In genomic region chr12:79735882-79736281, GRCm38 (mm10) we compare ENCODE assay signal across 17 mouse cellular contexts.
DNase-seq lines count a peak whose midpoint lies in the region; ATAC-seq and TF ChIP-seq lines count a peak whose summit lies in the region.
"Had no signal": no experiment of that assay in that cellular context is flagged by ENCODE, and none has a peak within 500 bp of the region (broad histone marks: within the 10 kb centered on the region; RNA-seq: fewer than 3 reads in every experiment).

No protein-coding gene starts in this region.

- H3K4me3 ChIP-seq in heart, adult 2 months, result no peak overlapping the region
- no peak overlapping the region for H3K4me3 ChIP-seq in heart, embryonic 10.5 days
- no peak overlapping the region for H3K4me3 ChIP-seq in kidney, embryonic 14.5 days (ENCODE audit: low read length)
- no peak overlapping the region for H3K4me3 ChIP-seq in neural tube, embryonic 13.5 days
- H3K4me3 ChIP-seq: left cerebral cortex, adult 2 months; midbrain, embryonic 15.5 days had no signal

- H3K27me3 ChIP-seq in heart, adult 2 months (ENCODE audit: control insufficient read depth, insufficient read depth, low read length), result no peaks in the 10 kb centered on the region
- H3K27me3 ChIP-seq in heart, embryonic 10.5 days (ENCODE audit: insufficient read depth, poor library complexity, severe bottlenecking), result no peaks in the 10 kb centered on the region
- no peaks in the 10 kb centered on the region for H3K27me3 ChIP-seq in kidney, embryonic 14.5 days (ENCODE audit: control insufficient read depth, insufficient read depth, low read length)
- H3K27me3 ChIP-seq in neural tube, embryonic 13.5 days, result no peaks in the 10 kb centered on the region
- H3K27me3 ChIP-seq: midbrain, embryonic 15.5 days had no signal

- H3K9ac ChIP-seq in heart, adult 2 months (ENCODE audit: low read depth, low read length), result no peak overlapping the region
- H3K9ac ChIP-seq in kidney, embryonic 14.5 days (ENCODE audit: low read depth, low read length), result no peak overlapping the region
- H3K9ac ChIP-seq in neural tube, embryonic 13.5 days, result no peak overlapping the region
- H3K9ac ChIP-seq: hindbrain, embryonic 14.5 days; midbrain, embryonic 15.5 days had no signal

- H3K79me2 ChIP-seq in heart, adult 2 months (replicated peaks; ENCODE audit: control insufficient read depth, insufficient read depth, low read length), result no peaks in the 10 kb centered on the region

- TF ChIP-seq POLR2A in heart, adult 2 months (IDR thresholded peaks at IDR 0.05; ENCODE audit: insufficient read depth, low read depth, low read length), result no peak

- H3K4me1 ChIP-seq in heart, adult 2 months (ENCODE audit: control insufficient read depth, insufficient read depth, low read length), result peaks cover 4% of the 10 kb centered on the region
- peaks cover 3% of the 10 kb centered on the region; the same call in 1 of the 2 replicates for H3K4me1 ChIP-seq in heart, embryonic 10.5 days
- peaks cover 3% of the 10 kb centered on the region for H3K4me1 ChIP-seq in kidney, embryonic 14.5 days (ENCODE audit: control insufficient read depth, insufficient read depth, low read length)
- peaks cover 21% of the 10 kb centered on the region for H3K4me1 ChIP-seq in neural tube, embryonic 13.5 days (replicated peaks)
- H3K4me1 ChIP-seq: midbrain, embryonic 15.5 days had no signal

- no peak for TF ChIP-seq EP300 in heart, adult 2 months (IDR thresholded peaks at IDR 0.05; ENCODE audit: insufficient read depth, low read depth, low read length)

- H3K36me3 ChIP-seq in heart, adult 2 months (ENCODE audit: control insufficient read depth, insufficient read depth, low read length), result no peaks in the 10 kb centered on the region
- H3K36me3 ChIP-seq in heart, embryonic 10.5 days, result no peaks in the 10 kb centered on the region
- no peaks in the 10 kb centered on the region for H3K36me3 ChIP-seq in kidney, embryonic 14.5 days (ENCODE audit: control insufficient read depth, insufficient read depth, low read length)
- H3K36me3 ChIP-seq in neural tube, embryonic 13.5 days, result no peaks in the 10 kb centered on the region
- H3K36me3 ChIP-seq: midbrain, embryonic 15.5 days had no signal

- WGBS in heart, adult 2 months, result 61% methylated on average over 4 of the region's 4 CpGs
- WGBS in heart, embryonic 10.5 days, result 84% methylated on average over 4 of the region's 4 CpGs
- WGBS in kidney, embryonic 14.5 days, result 61% methylated on average over 4 of the region's 4 CpGs
- 80% methylated on average over 4 of the region's 4 CpGs for WGBS in neural tube, embryonic 13.5 days

- intact Hi-C loops in heart, adult 2 months (cut with DNase I), result no loop called here

- no peak overlapping the region for H3K4me2 ChIP-seq in kidney, embryonic 14.5 days (replicated peaks; ENCODE audit: low read depth, low read length)
- H3K4me2 ChIP-seq in neural tube, embryonic 13.5 days, result no peak overlapping the region
- H3K4me2 ChIP-seq: heart, embryonic 11.5 days; hindbrain, embryonic 14.5 days; midbrain, embryonic 15.5 days had no signal

- peak overlapping the region; percentile 70 for H3K27ac ChIP-seq in heart, adult 2 months
- no peak overlapping the region; the same call in 1 of the 2 replicates for H3K27ac ChIP-seq in heart, embryonic 10.5 days
- H3K27ac ChIP-seq in kidney, embryonic 14.5 days (ENCODE audit: low read depth, low read length), result peak overlapping the region; percentile 86
- peak overlapping the region; percentile 42; the same call in 1 of the 2 replicates for H3K27ac ChIP-seq in neural tube, embryonic 13.5 days (replicated peaks)
- H3K27ac ChIP-seq: hindbrain, embryonic 14.5 days; left cerebral cortex, adult 2 months; midbrain, embryonic 15.5 days had no signal

- H3K9me3 ChIP-seq in heart, embryonic 10.5 days, result no peaks in the 10 kb centered on the region
- H3K9me3 ChIP-seq in kidney, embryonic 14.5 days (ENCODE audit: control insufficient read depth, low read length), result no peaks in the 10 kb centered on the region
- H3K9me3 ChIP-seq in neural tube, embryonic 13.5 days, result no peaks in the 10 kb centered on the region
- H3K9me3 ChIP-seq: midbrain, embryonic 15.5 days had no signal

- ATAC-seq in kidney, embryonic 14.5 days (ENCODE audit: low FRiP score, low TSS enrichment), result no peak
- ATAC-seq in neural tube, embryonic 13.5 days (ENCODE audit: low read depth), result no peak
- ATAC-seq: intestine, postnatal 0 days; midbrain, embryonic 15.5 days had no signal

- no peak for TF ChIP-seq CTCF in heart, adult 2 months (IDR thresholded peaks at IDR 0.05)

- no peak for DNase-seq in heart, adult 2 months
- no peak for DNase-seq in heart, embryonic 10.5 days (ENCODE audit: low spot score)
- DNase-seq in kidney, postnatal 36 days, result no peak
- DNase-seq in neural tube, embryonic 10.5 days (ENCODE audit: extremely low spot score, low spot score), result no peak
- DNase-seq in left cerebral cortex, adult 11 months (ENCODE audit: low spot score), result no peak
- no peak for DNase-seq in gastrocnemius, adult 8-10 months (ENCODE audit: low spot score in 2 of 2)
- DNase-seq: adrenal gland, adult 2 months; cerebellum, postnatal 25 days; gastrocnemius, postnatal 14 days; lung, adult 18-20 months had no signal
